Mouse (Mus musculus): ENCODE results near the gene Milr1. TPM values are rescaled to one million over a fixed set of nuclear protein-coding genes. Genes with fewer than 3 reads are reported as not detected.
"Not testable (repeated sequence)": the region's sequence is repeated elsewhere in the genome, so short reads cannot be mapped to it uniquely, and the experiment has no call there.

The Milr1 gene
- total RNA-seq, 1 experiment = 0.58 TPM

DNA sequence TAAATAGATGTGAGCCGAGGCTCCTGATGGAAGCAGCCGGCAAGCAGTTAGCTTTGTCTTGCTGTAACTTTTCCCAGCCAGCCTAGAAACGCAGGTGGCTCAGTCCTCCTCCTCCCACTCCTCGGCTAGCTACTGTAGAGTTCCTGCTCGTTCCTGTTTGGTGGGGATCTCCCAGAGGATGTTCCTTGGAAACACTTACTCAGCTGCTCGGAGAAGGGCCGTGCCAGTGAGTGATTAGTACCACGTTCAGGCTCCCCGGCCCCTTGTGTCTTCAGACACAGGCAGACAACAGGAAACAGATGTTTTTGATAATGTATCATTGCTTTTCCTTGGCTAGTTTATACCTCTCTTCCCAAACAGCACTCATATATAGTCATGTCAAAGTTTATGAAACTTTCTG lies 44.7 kb downstream of the Milr1 start:
- Histone ChIP-seq H3K27ac (ENCODE audit: insufficient read depth, low read depth, low read length, poor library complexity, severe bottlenecking) (no peak overlapping the region), H3K9me3 (ENCODE audit: control insufficient read depth, insufficient read depth, low read depth, low read length) (no peaks in the 10 kb centered on the region), H3K4me1 (ENCODE audit: control insufficient read depth in 2 of 2, insufficient read depth in 2 of 2, low read length in 2 of 2, poor library complexity in 1 of 2) (no peaks in the 10 kb centered on the region), H3K36me3 (ENCODE audit: control insufficient read depth, insufficient read depth, low read length, poor library complexity, severe bottlenecking) (peaks cover 23% of the 10 kb centered on the region), H3K9ac (ENCODE audit: insufficient read depth, low read depth, low read length, poor library complexity, severe bottlenecking) (no peak overlapping the region), H3K4me3 (ENCODE audit: insufficient read depth in 1 of 2, low read depth in 1 of 2, low read length in 2 of 2, poor library complexity in 1 of 2, severe bottlenecking in 1 of 2) (no peak overlapping the region)
- in situ Hi-C loops (cut with MboI; ENCODE audit: low sequenced_read_pairs in 2 of 2, unreplicated experiment in 2 of 2) = no loop called here
- TF ChIP-seq MAFK (IDR thresholded peaks at IDR 0.05; ENCODE audit: insufficient read depth, low read depth, low read length) = no peak
- TF ChIP-seq CHD2 (IDR thresholded peaks at IDR 0.05; ENCODE audit: low read depth, low read length) = no peak
- TF ChIP-seq ZC3H11A (IDR thresholded peaks at IDR 0.05; ENCODE audit: borderline replicate concordance, low read depth, low read length) = no peak
- TF ChIP-seq HCFC1 (IDR thresholded peaks at IDR 0.05; ENCODE audit: borderline replicate concordance, insufficient read depth, low read length) = no peak
- TF ChIP-seq ZNF384 (IDR thresholded peaks at IDR 0.05; ENCODE audit: low read depth, low read length) = no peak
- no peak for DNase-seq (ENCODE audit: low read depth, low spot score)

DNA sequence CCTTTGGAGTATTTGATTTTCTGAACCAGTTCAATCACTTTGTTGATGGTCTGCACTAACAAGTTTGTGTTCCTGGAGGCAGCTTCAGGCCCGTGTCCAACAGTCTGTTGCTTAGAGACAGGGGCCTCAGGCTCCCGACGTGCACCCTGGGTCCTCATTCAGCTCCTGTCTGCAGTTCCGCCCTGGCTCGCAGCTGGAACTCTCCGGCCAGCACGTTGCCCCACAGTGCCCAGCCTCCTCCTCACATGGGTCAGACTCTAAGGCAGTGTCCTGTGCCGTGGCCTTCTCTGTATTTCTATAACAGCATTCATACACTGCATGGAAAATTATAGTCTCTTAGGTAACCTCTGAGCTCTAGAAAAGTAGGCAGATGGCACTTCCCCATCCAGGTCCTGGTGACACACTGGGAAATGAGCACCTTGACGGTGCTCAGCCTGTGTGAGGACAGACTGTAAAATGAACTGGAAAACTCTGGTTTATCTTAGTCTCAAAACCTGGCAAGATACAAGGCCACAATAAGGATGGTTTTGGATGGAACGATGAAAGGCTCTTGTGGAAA lies 51.1 kb downstream of the Milr1 start:
- H3K4me3 ChIP-seq (ENCODE audit: insufficient read depth in 1 of 2, low read depth in 1 of 2, low read length in 2 of 2, poor library complexity in 1 of 2, severe bottlenecking in 1 of 2) = no peak overlapping the region
- no peak for TF ChIP-seq ZC3H11A (IDR thresholded peaks at IDR 0.05; ENCODE audit: borderline replicate concordance, low read depth, low read length)
- no peak for TF ChIP-seq ZNF384 (IDR thresholded peaks at IDR 0.05; ENCODE audit: low read depth, low read length)
- no peak for TF ChIP-seq MAFK (IDR thresholded peaks at IDR 0.05; ENCODE audit: insufficient read depth, low read depth, low read length)
- no peak for TF ChIP-seq CHD2 (IDR thresholded peaks at IDR 0.05; ENCODE audit: low read depth, low read length)
- TF ChIP-seq HCFC1 (IDR thresholded peaks at IDR 0.05; ENCODE audit: borderline replicate concordance, insufficient read depth, low read length) = no peak
- H3K36me3 ChIP-seq (ENCODE audit: control insufficient read depth, insufficient read depth, low read length, poor library complexity, severe bottlenecking) = peaks cover 29% of the 10 kb centered on the region
- in situ Hi-C loops (cut with MboI; ENCODE audit: low sequenced_read_pairs in 2 of 2, unreplicated experiment in 2 of 2) = no loop called here
- H3K4me1 ChIP-seq (ENCODE audit: control insufficient read depth in 2 of 2, insufficient read depth in 2 of 2, low read length in 2 of 2, poor library complexity in 1 of 2) = no peaks in the 10 kb centered on the region
- H3K9ac ChIP-seq (ENCODE audit: insufficient read depth, low read depth, low read length, poor library complexity, severe bottlenecking) = no peak overlapping the region
- H3K27ac ChIP-seq (ENCODE audit: insufficient read depth, low read depth, low read length, poor library complexity, severe bottlenecking) = no peak overlapping the region
- H3K9me3 ChIP-seq (ENCODE audit: control insufficient read depth, insufficient read depth, low read depth, low read length) = no peaks in the 10 kb centered on the region
- DNase-seq (ENCODE audit: low read depth, low spot score) = no peak

GRCm38 (mm10) chr11:106807442-106807841 lies 56.4 kb downstream of the Milr1 start:
- H3K36me3 ChIP-seq (ENCODE audit: control insufficient read depth, insufficient read depth, low read length, poor library complexity, severe bottlenecking) = peaks cover 14% of the 10 kb centered on the region
- H3K4me1 ChIP-seq (ENCODE audit: control insufficient read depth in 2 of 2, insufficient read depth in 2 of 2, low read length in 2 of 2, poor library complexity in 1 of 2); H3K4me3 ChIP-seq (ENCODE audit: insufficient read depth in 1 of 2, low read depth in 1 of 2, low read length in 2 of 2, poor library complexity in 1 of 2, severe bottlenecking in 1 of 2); H3K9ac ChIP-seq (ENCODE audit: insufficient read depth, low read depth, low read length, poor library complexity, severe bottlenecking); H3K27ac ChIP-seq (ENCODE audit: insufficient read depth, low read depth, low read length, poor library complexity, severe bottlenecking); DNase-seq (ENCODE audit: low read depth, low spot score); in situ Hi-C loops (cut with MboI; ENCODE audit: low sequenced_read_pairs in 2 of 2, unreplicated experiment in 2 of 2); H3K9me3 ChIP-seq (ENCODE audit: control insufficient read depth, insufficient read depth, low read depth, low read length): not testable (repeated sequence)

DNA sequence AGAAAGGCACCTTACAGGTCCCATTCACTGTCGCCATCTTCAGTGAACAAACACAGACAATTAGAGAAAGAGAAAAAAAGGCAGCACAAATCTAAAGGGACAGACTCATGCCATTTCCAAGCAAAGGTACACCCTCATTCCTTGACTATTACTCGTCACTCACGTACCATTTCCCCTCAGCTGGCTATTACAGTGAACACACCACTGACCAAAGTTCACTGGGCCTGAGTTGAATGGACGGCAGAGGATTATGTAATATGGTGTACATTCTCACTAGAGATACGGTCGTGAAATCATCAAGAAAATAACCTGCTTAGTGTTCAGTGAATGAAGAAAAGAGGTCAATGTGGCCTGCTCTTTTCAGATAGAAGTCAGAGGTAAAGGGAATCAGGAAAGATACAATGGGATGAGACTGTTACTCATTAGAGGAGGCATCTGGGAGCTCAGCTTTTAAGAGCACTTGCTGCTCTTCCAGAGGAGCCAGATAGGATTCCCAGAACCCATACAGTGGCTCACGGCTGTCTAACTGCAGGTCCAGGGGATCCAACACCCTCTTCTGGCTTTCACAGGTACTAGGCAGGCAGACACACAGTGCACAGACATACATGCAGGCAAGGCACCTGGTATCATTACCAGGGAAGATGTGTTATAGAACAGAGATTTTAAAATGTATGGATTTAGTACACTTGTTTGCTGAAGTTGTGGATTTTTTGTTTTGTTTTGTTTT lies 61.5 kb downstream of the Milr1 start:
- Histone ChIP-seq H3K9ac (ENCODE audit: insufficient read depth, low read depth, low read length, poor library complexity, severe bottlenecking) (no peak overlapping the region), H3K36me3 (ENCODE audit: control insufficient read depth, insufficient read depth, low read length, poor library complexity, severe bottlenecking) (peaks cover 15% of the 10 kb centered on the region)

More for the DNA sequence above, 61.5 kb downstream of the Milr1 start:
- Histone ChIP-seq H3K4me3 (ENCODE audit: insufficient read depth in 1 of 2, low read depth in 1 of 2, low read length in 2 of 2, poor library complexity in 1 of 2, severe bottlenecking in 1 of 2) (no peak overlapping the region), H3K27ac (ENCODE audit: insufficient read depth, low read depth, low read length, poor library complexity, severe bottlenecking) (no peak overlapping the region), H3K9me3 (ENCODE audit: control insufficient read depth, insufficient read depth, low read depth, low read length) (no peaks in the 10 kb centered on the region), H3K4me1 (ENCODE audit: control insufficient read depth in 2 of 2, insufficient read depth in 2 of 2, low read length in 2 of 2, poor library complexity in 1 of 2) (no peaks in the 10 kb centered on the region)
- no peak for TF ChIP-seq CHD2 (IDR thresholded peaks at IDR 0.05; ENCODE audit: low read depth, low read length)
- no peak for TF ChIP-seq ZNF384 (IDR thresholded peaks at IDR 0.05; ENCODE audit: low read depth, low read length)
- no peak for TF ChIP-seq HCFC1 (IDR thresholded peaks at IDR 0.05; ENCODE audit: borderline replicate concordance, insufficient read depth, low read length)
- no peak for TF ChIP-seq MAFK (IDR thresholded peaks at IDR 0.05; ENCODE audit: insufficient read depth, low read depth, low read length)
- TF ChIP-seq ZC3H11A (IDR thresholded peaks at IDR 0.05; ENCODE audit: borderline replicate concordance, low read depth, low read length) = no peak
- DNase-seq (ENCODE audit: low read depth, low spot score) = no peak
- in situ Hi-C loops (cut with MboI; ENCODE audit: low sequenced_read_pairs in 2 of 2, unreplicated experiment in 2 of 2) = no loop called here

All from ES-E14 (cell line).